Mouse (Mus musculus) thymus, postnatal 4 days (tissue): Measurements from ENCODE around the gene Wwtr1.

Source experiments
- DNase-seq: peaks from one replicate; pipeline ENCODE4 v3.0.0; 2021

The Wwtr1 gene

GRCm38 (mm10) chr3:57440956-57441355 lies 134.8 kb downstream of the Wwtr1 start:
- no peak for DNase-seq

- no peak for DNase-seq
Observed at GRCm38 (mm10) chr3:57435364-57435763, 140.3 kb downstream of the Wwtr1 start.

DNA sequence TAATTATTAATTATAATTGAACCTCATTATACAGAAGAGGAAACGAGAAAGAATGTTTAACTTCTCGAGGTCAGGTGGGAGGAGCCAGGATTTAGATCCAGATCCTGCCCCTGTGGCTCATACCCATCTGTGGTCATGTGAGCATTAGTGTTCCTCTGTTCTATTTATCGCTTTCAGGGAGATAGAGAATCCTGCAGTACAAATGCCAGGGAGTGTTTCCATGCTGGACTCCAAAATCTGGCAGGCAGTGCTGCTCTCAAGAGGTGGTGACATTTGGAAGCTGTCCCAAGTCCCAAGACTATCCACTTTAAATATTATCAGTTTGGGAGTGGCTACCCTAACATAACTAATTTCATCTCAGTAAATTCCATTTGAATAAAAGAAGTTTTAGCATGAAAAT lies 144.0 kb downstream of the Wwtr1 start:
- DNase-seq = no peak

- DNase-seq = no peak
Observed at GRCm38 (mm10) chr3:57429486-57429885, 146.2 kb downstream of the Wwtr1 start.

- DNase-seq = no peak
Observed at GRCm38 (mm10) chr3:57428682-57429464, 146.8 kb downstream of the Wwtr1 start.

DNA sequence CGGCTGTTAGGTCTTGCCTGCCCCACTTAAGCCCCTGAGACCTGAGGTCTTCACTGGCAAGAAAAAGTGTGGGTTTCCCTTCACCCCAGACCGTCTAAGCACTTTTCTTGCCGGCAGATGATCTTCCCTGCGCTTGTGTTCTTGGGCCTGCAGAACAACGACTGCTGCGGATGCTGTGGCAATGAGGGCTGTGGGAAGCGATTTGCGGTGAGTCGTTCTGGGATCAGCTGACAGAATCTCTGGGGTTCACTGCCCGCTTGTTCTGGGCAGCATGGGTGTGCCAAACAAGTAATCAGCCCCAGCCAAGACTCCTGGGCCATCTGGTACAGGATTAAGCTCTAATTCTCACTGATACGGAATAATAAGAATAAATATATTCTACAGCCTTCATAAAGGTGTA lies 149.4 kb downstream of the Wwtr1 start:
- no peak for DNase-seq

DNA sequence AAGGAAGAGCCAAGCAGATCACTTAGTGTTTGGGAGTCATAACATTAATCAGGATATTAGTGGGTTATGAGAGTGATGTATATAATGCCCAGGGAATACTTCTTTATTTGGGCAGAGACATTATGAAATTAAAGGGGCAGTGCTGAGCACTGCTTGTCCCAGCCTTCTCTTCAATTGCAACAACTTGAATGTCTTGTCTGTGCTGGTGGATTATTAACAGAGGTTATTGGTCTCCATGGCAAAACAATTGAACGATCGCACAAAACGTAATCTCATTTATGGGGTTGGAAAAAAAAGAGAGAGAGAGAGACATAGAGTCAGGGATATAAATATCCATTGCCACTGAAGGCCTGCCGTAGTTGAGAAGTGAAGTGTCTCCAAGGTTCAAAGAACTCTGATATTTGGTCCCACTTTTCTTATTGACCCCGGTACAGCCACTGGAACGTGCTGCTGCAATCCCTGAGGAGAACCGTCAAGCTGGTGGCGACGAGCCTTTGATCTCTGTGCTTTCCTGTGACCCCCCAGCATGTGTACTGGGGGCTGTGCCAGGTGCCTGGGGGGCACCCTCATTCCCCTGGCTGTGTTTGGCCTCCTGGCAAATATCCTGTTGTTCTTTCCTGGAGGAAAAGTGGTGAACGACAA lies 150.5 kb downstream of the Wwtr1 start, which contains the start of gene Tm4sf4:
Gene Tm4sf4, plus strand, starts transcription at position 226 of the 642 bp plus-strand sequence.
- DNase-seq = no peak

DNA sequence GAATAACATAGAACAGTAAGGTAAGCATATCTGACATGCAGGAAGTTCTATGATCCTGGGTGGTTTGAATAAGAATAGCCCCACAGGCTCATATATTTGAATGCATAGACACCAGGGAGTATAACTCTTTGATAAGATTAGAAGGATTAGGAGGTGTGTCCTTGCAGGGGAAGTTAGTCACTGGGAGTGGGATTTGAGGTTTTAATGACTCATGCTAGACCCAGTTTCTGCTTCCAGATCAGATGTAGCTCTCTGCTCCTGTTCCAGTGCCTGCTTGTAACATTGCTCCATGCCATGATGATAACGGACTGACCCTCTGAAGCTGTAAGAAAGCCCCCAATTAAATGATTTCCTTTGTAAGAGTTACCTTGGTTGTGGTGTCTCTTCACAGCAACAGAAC lies 155.1 kb downstream of the Wwtr1 start:
- no peak for DNase-seq

- no peak for DNase-seq
Observed at GRCm38 (mm10) chr3:57420233-57420632, 155.5 kb downstream of the Wwtr1 start.

DNA sequence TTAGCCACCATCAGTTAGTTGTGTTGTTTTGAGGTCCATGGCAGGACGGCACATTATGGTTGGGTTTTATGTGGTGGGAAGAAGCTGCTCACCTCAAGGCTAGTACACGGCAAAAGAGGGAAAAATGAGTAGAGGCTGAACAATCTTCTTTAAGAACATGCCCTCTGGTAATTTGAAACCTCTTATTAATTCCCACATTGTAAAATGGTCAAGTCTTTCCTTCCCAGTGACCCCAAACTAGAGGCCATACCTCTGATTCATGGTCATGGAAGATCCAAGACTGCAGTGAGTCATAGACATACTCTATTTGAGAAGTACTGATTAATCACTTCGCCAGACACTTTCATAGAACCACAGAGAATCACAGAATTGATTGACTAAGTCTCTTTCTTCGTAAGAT lies 164.2 kb downstream of the Wwtr1 start:
- no peak for DNase-seq
